Mouse (Mus musculus) neural tube, embryonic 14.5 days (tissue): ENCODE results near the gene Jade2. TPM values are rescaled to one million over a fixed set of nuclear protein-coding genes. Genes with fewer than 3 reads are reported as not detected.

ENCODE experiments used
- ATAC-seq: fragments of 200-750 bp; cut with Nextera tagmentation; 2 replicates; pipeline ENCODE4 v1.8.0; 2017; ENCODE audit warnings: low read depth, mild to moderate bottlenecking, moderate TSS enrichment, moderate library complexity
- H3K27ac ChIP-seq: fragments of 300-500 bp; sonication (generic); 2 replicates; pipeline ENCODE4 v1.5.1; 2014; ENCODE audit warnings: low read depth, mild to moderate bottlenecking, control low read depth, low read length, moderate library complexity, mixed read lengths
- H3K27me3 ChIP-seq: fragments of 300-500 bp; sonication (generic); 2 replicates; pipeline ENCODE4 v1.6.1; 2014; ENCODE audit warnings: low read length; ENCODE audit not compliant: control insufficient read depth, insufficient read depth
- H3K36me3 ChIP-seq: fragments of 300-500 bp; sonication (generic); 2 replicates; pipeline ENCODE4 v1.6.1; 2014; ENCODE audit warnings: low read length, mixed read lengths; ENCODE audit not compliant: control insufficient read depth, insufficient read depth
- H3K4me1 ChIP-seq: fragments of 300-500 bp; sonication (generic); 2 replicates; pipeline ENCODE4 v1.6.1; 2014; ENCODE audit warnings: low read length; ENCODE audit not compliant: control insufficient read depth, insufficient read depth
- H3K4me2 ChIP-seq: fragments of 300-500 bp; sonication (generic); 2 replicates; pipeline ENCODE4 v1.6.1; 2014; ENCODE audit warnings: mild to moderate bottlenecking, low read depth, low read length, control low read depth
- H3K4me3 ChIP-seq: fragments of 300-500 bp; sonication (generic); 2 replicates; pipeline ENCODE4 v1.5.1; 2014; ENCODE audit warnings: low read depth, low read length, control low read depth, mixed read lengths
- H3K9ac ChIP-seq: fragments of 300-500 bp; sonication (generic); replicated peaks from 2 replicates; pipeline ENCODE4 v1.6.1; 2014; ENCODE audit warnings: low read depth, mild to moderate bottlenecking, control low read depth, low read length, mixed read lengths
- H3K9me3 ChIP-seq: fragments of 300-500 bp; sonication (generic); 2 replicates; pipeline ENCODE4 v1.6.1; 2016; ENCODE audit warnings: low read length; ENCODE audit not compliant: control insufficient read depth
- WGBS: fragments of 180-500 bp; shearing (Covaris S2); extraction: QIAGEN DNeasy Blood & Tissue Kit; methylation state at CpG from one replicate; pipeline ENCODE4 v1.1.7; 2014; 5-methylcytosine and 5-hydroxymethylcytosine counted together
- polyA plus RNA-seq: library from polyadenylated mRNA; unstranded; fragments of >200 nt; fragmentation: Nextera tagmentation; extraction: Ambion mirVana; gene quantifications from 2 replicates; pipeline ENCODE4 v1.2.1, GENCODE M21; 2014

The Jade2 gene
- polyA plus RNA-seq, 1 experiment from 2014 or later = 0.52 TPM

GRCm38 (mm10) chr11:51840657-51841056 is 16.8 kb downstream of the Jade2 start:
- Histone ChIP-seq H3K27ac (no peak overlapping the region), H3K4me2 (no peak overlapping the region), H3K36me3 (no peaks in the 10 kb centered on the region), H3K4me3 (no peak overlapping the region), H3K4me1 (no peaks in the 10 kb centered on the region), H3K9me3 (no peaks in the 10 kb centered on the region), H3K27me3 (no peaks in the 10 kb centered on the region), H3K9ac (no peak overlapping the region)
- no peak for ATAC-seq
- 88% methylated on average over 9 of the region's 9 CpGs for WGBS

GRCm38 (mm10) chr11:51839973-51840372 is 17.5 kb downstream of the Jade2 start:
- 93% methylated on average over 11 of the region's 11 CpGs for WGBS
- Histone ChIP-seq H3K9ac (no peak overlapping the region), H3K4me3 (no peak overlapping the region), H3K9me3 (no peaks in the 10 kb centered on the region), H3K4me1 (no peaks in the 10 kb centered on the region), H3K4me2 (no peak overlapping the region), H3K36me3 (no peaks in the 10 kb centered on the region), H3K27me3 (no peaks in the 10 kb centered on the region), H3K27ac (no peak overlapping the region)
- ATAC-seq = no peak

GRCm38 (mm10) chr11:51839106-51839505 is 18.3 kb downstream of the Jade2 start:
- WGBS = 79% methylated on average over 2 of the region's 2 CpGs
- Histone ChIP-seq H3K4me1 (no peaks in the 10 kb centered on the region), H3K9ac (no peak overlapping the region), H3K27ac (no peak overlapping the region), H3K9me3 (no peaks in the 10 kb centered on the region), H3K4me2 (no peak overlapping the region), H3K4me3 (no peak overlapping the region), H3K36me3 (no peaks in the 10 kb centered on the region), H3K27me3 (no peaks in the 10 kb centered on the region)
- ATAC-seq = no peak

- 80% methylated on average over 8 of the region's 8 CpGs for WGBS
- H3K36me3 ChIP-seq = no peaks in the 10 kb centered on the region
- H3K9ac ChIP-seq = no peak overlapping the region
- no peak for ATAC-seq
- H3K27ac ChIP-seq = no peak overlapping the region
- no peak overlapping the region for H3K4me2 ChIP-seq
- H3K4me3 ChIP-seq = no peak overlapping the region
- H3K4me1 ChIP-seq = no peaks in the 10 kb centered on the region
- H3K27me3 ChIP-seq = no peaks in the 10 kb centered on the region
- H3K9me3 ChIP-seq = no peaks in the 10 kb centered on the region
These were observed 20.0 kb downstream of the Jade2 start for GRCm38 (mm10) chr11:51837164-51838153.

- Histone ChIP-seq H3K4me1 (no peaks in the 10 kb centered on the region), H3K4me2 (no peak overlapping the region), H3K9me3 (no peaks in the 10 kb centered on the region), H3K27me3 (no peaks in the 10 kb centered on the region), H3K4me3 (no peak overlapping the region), H3K36me3 (no peaks in the 10 kb centered on the region), H3K27ac (no peak overlapping the region), H3K9ac (no peak overlapping the region)
- WGBS = 89% methylated on average over 6 of the region's 6 CpGs
- no peak for ATAC-seq
These were observed 20.9 kb downstream of the Jade2 start for GRCm38 (mm10) chr11:51836506-51836905.

- ATAC-seq = no peak
- 95% methylated on average over 12 of the region's 12 CpGs for WGBS
- no peaks in the 10 kb centered on the region for H3K9me3 ChIP-seq
These were observed 21.9 kb downstream of the Jade2 start for GRCm38 (mm10) chr11:51835598-51835997.

GRCm38 (mm10) chr11:51834067-51834411 is 23.4 kb downstream of the Jade2 start:
- Histone ChIP-seq H3K27ac (no peak overlapping the region), H3K27me3 (no peaks in the 10 kb centered on the region), H3K4me1 (no peaks in the 10 kb centered on the region), H3K36me3 (no peaks in the 10 kb centered on the region), H3K9ac (no peak overlapping the region), H3K9me3 (no peaks in the 10 kb centered on the region), H3K4me2 (no peak overlapping the region), H3K4me3 (no peak overlapping the region)
- 94% methylated on average over 8 of the region's 8 CpGs for WGBS
- no peak for ATAC-seq

More at GRCm38 (mm10) chr11:51835598-51835997, 21.9 kb downstream of the Jade2 start:
- Histone ChIP-seq H3K4me1 (no peaks in the 10 kb centered on the region), H3K36me3 (no peaks in the 10 kb centered on the region), H3K27ac (no peak overlapping the region), H3K9ac (no peak overlapping the region), H3K4me3 (no peak overlapping the region), H3K4me2 (no peak overlapping the region), H3K27me3 (no peaks in the 10 kb centered on the region)

GRCm38 (mm10) chr11:51833393-51834066 is 23.9 kb downstream of the Jade2 start:
- no peak overlapping the region for H3K4me2 ChIP-seq
- H3K27ac ChIP-seq = no peak overlapping the region
- H3K9ac ChIP-seq = no peak overlapping the region
- H3K4me1 ChIP-seq = no peaks in the 10 kb centered on the region
- no peaks in the 10 kb centered on the region for H3K27me3 ChIP-seq
- H3K9me3 ChIP-seq = no peaks in the 10 kb centered on the region
- 90% methylated on average over 10 of the region's 10 CpGs for WGBS
- no peaks in the 10 kb centered on the region for H3K36me3 ChIP-seq
- ATAC-seq = no peak
- no peak overlapping the region for H3K4me3 ChIP-seq

GRCm38 (mm10) chr11:51832992-51833391 is 24.5 kb downstream of the Jade2 start:
- no peaks in the 10 kb centered on the region for H3K36me3 ChIP-seq
- ATAC-seq = no peak
- H3K27me3 ChIP-seq = no peaks in the 10 kb centered on the region
- H3K27ac ChIP-seq = no peak overlapping the region
- H3K9ac ChIP-seq = no peak overlapping the region
- H3K4me2 ChIP-seq = no peak overlapping the region
- H3K4me1 ChIP-seq = no peaks in the 10 kb centered on the region
- no peaks in the 10 kb centered on the region for H3K9me3 ChIP-seq
- H3K4me3 ChIP-seq = no peak overlapping the region
- WGBS = 87% methylated on average over 5 of the region's 5 CpGs
